25 mouse cellular contexts compared by ENCODE assay signal in the genomic region with DNA sequence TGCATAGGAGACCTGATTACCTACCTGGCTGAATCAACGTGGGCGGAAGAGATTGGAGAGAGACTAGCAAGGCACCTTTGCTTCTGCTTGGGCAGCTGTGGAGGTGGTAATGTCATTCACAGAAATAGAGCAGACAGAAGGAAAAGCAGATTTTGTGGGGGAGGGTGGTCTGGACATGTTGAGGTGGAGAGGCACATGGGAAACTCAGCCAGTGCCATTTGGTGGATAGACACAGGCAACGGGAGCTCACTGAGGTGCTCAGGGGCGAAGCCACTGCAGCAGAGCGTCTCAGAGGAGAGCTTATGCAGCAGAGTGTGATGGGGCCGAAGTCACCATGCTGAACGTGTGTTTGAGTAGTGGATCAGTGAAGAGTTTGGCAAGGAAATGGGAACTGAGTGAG.
DNase-seq lines count a peak whose midpoint lies in the region; TF ChIP-seq lines count a peak whose summit lies in the region.
"Had no signal": no experiment of that assay in that cellular context is flagged by ENCODE, and none has a peak within 500 bp of the region (broad histone marks: within the 10 kb centered on the region; RNA-seq: fewer than 3 reads in every experiment).

No protein-coding gene starts in this region.

- H3K27ac ChIP-seq in left cerebral cortex, adult 2 months = peak overlapping the region; percentile 44
- H3K27ac ChIP-seq: embryonic facial prominence, embryonic 10.5 days; forebrain, embryonic 15.5 days; heart, embryonic 10.5 days; hindbrain, embryonic 15.5 days; limb, embryonic 12.5 days; midbrain, embryonic 10.5 days; neural tube, embryonic 13.5 days; stomach, embryonic 15.5 days had no signal

- intact Hi-C loops in left cerebral cortex, adult 2 months (cut with DNase I) = loop anchor here (1.0 kb wide), 1 partner anchor 72 kb away; no protein-coding TSS in a partner anchor

- TF ChIP-seq CTCF in left cerebral cortex, adult 2 months (IDR thresholded peaks at IDR 0.05) = no peak

- DNase-seq in frontal cortex, postnatal 36 days (ENCODE audit: low spot score in 2 of 2) = peak; percentile 52 to 72
- no peak for DNase-seq in frontal cortex, postnatal 10 days (ENCODE audit: low spot score in 2 of 2)
- peak; percentile 67 to 70 for DNase-seq in right cerebral cortex, adult 2 months (ENCODE audit: low spot score in 2 of 2)
- DNase-seq in right cerebral cortex, postnatal 4 days = no peak
- DNase-seq in left cerebral cortex, adult 2 months (ENCODE audit: extremely low spot score in 1 of 2, low spot score in 2 of 2) = peak in 1 of 2 experiments; percentile 53
- peak; percentile 51 for DNase-seq in telencephalon, adult 2 months (ENCODE audit: low read depth, low spot score)
- no peak for DNase-seq in testis, postnatal 10 days (ENCODE audit: low spot score)
- no peak for DNase-seq in urinary bladder, adult 18-20 months (ENCODE audit: low spot score in 2 of 2)
- DNase-seq: adrenal gland, postnatal 36 days; cerebellum, adult 11 months; cerebellum, adult 9-11 months; kidney, adult 2 months; kidney, postnatal 10 days; liver, postnatal 0 days; lung, postnatal 10 days; thymus, adult 2 months had no signal

- no peak overlapping the region for H3K4me3 ChIP-seq in left cerebral cortex, adult 2 months
- H3K4me3 ChIP-seq: embryonic facial prominence, embryonic 10.5 days; forebrain, embryonic 15.5 days; heart, embryonic 10.5 days; hindbrain, embryonic 15.5 days; limb, embryonic 12.5 days; midbrain, embryonic 10.5 days; myocyte; neural tube, embryonic 13.5 days; stomach, embryonic 15.5 days had no signal

Comparison
In these comparisons a context has a peak if more than half of its experiments do, and no peak if none do; other contexts are left out.
1. DNase-seq: peak in frontal cortex, postnatal 36 days (2 of 2), right cerebral cortex, adult 2 months (2 of 2) and telencephalon, adult 2 months (single experiment); none in frontal cortex, postnatal 10 days (0 of 2), right cerebral cortex, postnatal 4 days (single experiment), testis, postnatal 10 days (single experiment) and urinary bladder, adult 18-20 months (0 of 2).